Comparison of ENCODE assay signal across 12 mouse cellular contexts in the genomic region with DNA sequence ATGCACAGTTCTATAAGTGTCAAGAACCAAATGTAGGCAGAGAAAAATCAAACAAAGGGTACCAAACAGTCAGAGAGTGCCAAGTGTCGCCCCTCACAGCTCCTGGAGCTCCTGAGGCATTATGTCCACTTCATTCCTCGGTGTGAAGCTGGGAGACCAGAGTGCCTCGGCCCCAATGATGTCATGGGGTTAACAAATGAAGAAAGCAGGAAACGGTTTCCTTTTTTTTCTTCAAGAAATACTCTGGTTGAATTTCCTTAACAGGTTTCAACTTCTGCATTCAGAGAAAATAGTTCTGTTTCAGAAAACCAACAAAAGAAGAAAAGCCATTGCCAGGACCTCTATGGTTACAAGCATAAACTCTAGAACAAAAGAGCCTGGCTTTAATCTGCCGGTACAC. TPM values are rescaled to one million over a fixed set of nuclear protein-coding genes. Genes with fewer than 3 reads are reported as not detected.
DNase-seq lines count a peak whose midpoint lies in the region; ATAC-seq lines count a peak whose summit lies in the region.
"Had no signal": no experiment of that assay in that cellular context is flagged by ENCODE, and none has a peak within 500 bp of the region (broad histone marks: within the 10 kb centered on the region; RNA-seq: fewer than 3 reads in every experiment).

No protein-coding gene starts in this region.

- no peak for ATAC-seq in lung, embryonic 16.5 days (ENCODE audit: low read depth)
- peak; percentile 28; the same call in 1 of the 2 replicates for ATAC-seq in forebrain, embryonic 14.5 days
- no peak for ATAC-seq in liver, embryonic 15.5 days (ENCODE audit: insufficient read depth)
- no peak for ATAC-seq in stomach, embryonic 15.5 days (ENCODE audit: insufficient read depth, low FRiP score, low read depth)
- ATAC-seq: Patski had no signal

- H3K4me1 ChIP-seq in lung, embryonic 16.5 days (replicated peaks; ENCODE audit: control insufficient read depth, insufficient read depth, low read length), result peaks cover 25% of the 10 kb centered on the region
- H3K4me1 ChIP-seq in forebrain, embryonic 14.5 days (ENCODE audit: control insufficient read depth, insufficient read depth, low read length), result peaks cover 27% of the 10 kb centered on the region
- H3K4me1 ChIP-seq in liver, embryonic 15.5 days (replicated peaks), result peaks cover 29% of the 10 kb centered on the region
- peaks cover 27% of the 10 kb centered on the region for H3K4me1 ChIP-seq in stomach, embryonic 15.5 days

- H3K27me3 ChIP-seq in lung, embryonic 16.5 days (ENCODE audit: control insufficient read depth, insufficient read depth, low read depth, low read length), result no peaks in the 10 kb centered on the region
- H3K27me3 ChIP-seq in forebrain, embryonic 14.5 days (replicated peaks; ENCODE audit: control insufficient read depth, insufficient read depth, low read length), result no peaks in the 10 kb centered on the region
- no peaks in the 10 kb centered on the region for H3K27me3 ChIP-seq in liver, embryonic 15.5 days
- no peaks in the 10 kb centered on the region for H3K27me3 ChIP-seq in stomach, embryonic 15.5 days (replicated peaks)
- H3K27me3 ChIP-seq: Patski had no signal

- no peaks in the 10 kb centered on the region for H3K36me3 ChIP-seq in lung, embryonic 16.5 days (ENCODE audit: control insufficient read depth, insufficient read depth, low read length)
- H3K36me3 ChIP-seq in forebrain, embryonic 14.5 days (ENCODE audit: control insufficient read depth, insufficient read depth, low read length), result no peaks in the 10 kb centered on the region
- no peaks in the 10 kb centered on the region for H3K36me3 ChIP-seq in liver, embryonic 15.5 days (replicated peaks)
- no peaks in the 10 kb centered on the region for H3K36me3 ChIP-seq in stomach, embryonic 15.5 days

- H3K9me3 ChIP-seq in lung, embryonic 16.5 days (ENCODE audit: control insufficient read depth, low read length), result no peaks in the 10 kb centered on the region
- H3K9me3 ChIP-seq in forebrain, embryonic 14.5 days (replicated peaks; ENCODE audit: control insufficient read depth, low read length), result no peaks in the 10 kb centered on the region
- H3K9me3 ChIP-seq in liver, embryonic 15.5 days (replicated peaks), result no peaks in the 10 kb centered on the region
- no peaks in the 10 kb centered on the region for H3K9me3 ChIP-seq in stomach, embryonic 15.5 days

- peak overlapping the region; percentile 28; the same call in 1 of the 2 replicates for H3K27ac ChIP-seq in lung, embryonic 16.5 days (ENCODE audit: low read length)
- H3K27ac ChIP-seq in forebrain, embryonic 14.5 days (ENCODE audit: low read depth, low read length), result peak overlapping the region; percentile 67
- H3K27ac ChIP-seq in liver, embryonic 15.5 days (replicated peaks), result peak overlapping the region; percentile 46; the same call in 1 of the 2 replicates
- H3K27ac ChIP-seq in stomach, embryonic 15.5 days, result peak overlapping the region; percentile 42; the same call in 1 of the 2 replicates

- WGBS in lung, embryonic 16.5 days, result 40% methylated on average over 5 of the region's 5 CpGs
- whole genome bisulfite sequencing in forebrain, embryonic 14.5 days, result 12% methylated on average over 5 of the region's 5 CpGs
- WGBS in liver, embryonic 15.5 days (ENCODE audit: insufficient replicate concordance), result 42% methylated on average over 5 of the region's 5 CpGs
- 44% methylated on average over 5 of the region's 5 CpGs for WGBS in stomach, embryonic 15.5 days

- no peak overlapping the region for H3K4me2 ChIP-seq in lung, embryonic 16.5 days (ENCODE audit: low read depth, low read length)
- no peak overlapping the region for H3K4me2 ChIP-seq in forebrain, embryonic 14.5 days (ENCODE audit: low read length)
- no peak overlapping the region; the same call in 1 of the 2 replicates for H3K4me2 ChIP-seq in liver, embryonic 15.5 days
- H3K4me2 ChIP-seq in stomach, embryonic 15.5 days, result no peak overlapping the region

- H3K9ac ChIP-seq in lung, embryonic 16.5 days (ENCODE audit: low read length), result no peak overlapping the region
- no peak overlapping the region for H3K9ac ChIP-seq in forebrain, embryonic 14.5 days (ENCODE audit: low read length)
- no peak overlapping the region for H3K9ac ChIP-seq in liver, embryonic 15.5 days
- no peak overlapping the region for H3K9ac ChIP-seq in stomach, embryonic 15.5 days

- DNase-seq in lung, adult 18-20 months, result no peak
- DNase-seq in forebrain, embryonic 14.5 days (ENCODE audit: low spot score), result peak; percentile 64
- DNase-seq in ovary, postnatal 14 days (ENCODE audit: low spot score), result no peak
- no peak for DNase-seq in layer of hippocampus, adult 9-11 months
- DNase-seq: cerebellum, adult 8-10 months; kidney, postnatal 4 days; lung, postnatal 4 days; right cerebral cortex, postnatal 25 days had no signal

- H3K4me3 ChIP-seq in lung, embryonic 16.5 days (ENCODE audit: low read length), result no peak overlapping the region
- H3K4me3 ChIP-seq in forebrain, embryonic 14.5 days (ENCODE audit: low read depth, low read length), result no peak overlapping the region
- H3K4me3 ChIP-seq in liver, embryonic 15.5 days (replicated peaks), result no peak overlapping the region
- H3K4me3 ChIP-seq in stomach, embryonic 15.5 days (replicated peaks), result no peak overlapping the region

RNA-seq across cellular contexts. Expression of gene Crtc3, which starts 36.4 kb away (rescaled TPM):
- 18.6 and 20.8 TPM in 2 replicates for polyA plus RNA-seq in lung, embryonic 16.5 days (2015; fragmentation: Nextera tagmentation; extraction: Ambion mirVana)
- 7.9 and 10.6 TPM in 2 replicates for polyA plus RNA-seq in forebrain, embryonic 14.5 days (2014; fragmentation: Nextera tagmentation; extraction: Ambion mirVana)
- polyA plus RNA-seq in liver, embryonic 15.5 days (2015; fragmentation: Nextera tagmentation; extraction: Ambion mirVana), result 4.2 TPM in 2 replicates
- polyA plus RNA-seq in stomach, embryonic 15.5 days (2015; fragmentation: Nextera tagmentation; extraction: Ambion mirVana), result 22.6 TPM in 2 replicates
